Mouse (Mus musculus): ENCODE measurements at regions not wholly inside any gene's neighbourhood (a gene's known extent, or its start where the extent isn't known, plus 50 kb on each side); places are given as distances from the start of the nearest gene placed in this dataset.

- TF ChIP-seq EP300 (IDR thresholded peaks at IDR 0.05) (no peak), CTCF (IDR thresholded peaks at IDR 0.05) (no peak)
These were observed 100.8 kb upstream of the L3mbtl4 start for GRCm38 (mm10) chr17:68172838-68173237.
